Mouse (Mus musculus) bone marrow macrophage, adult 2 months (primary cell): Measurements from ENCODE around the gene Mtor.

ENCODE experiments used
- CTCF ChIP-seq: IDR thresholded peaks from 2 replicates; pipeline ENCODE4 v1.5.1; 2012; ENCODE audit warnings: low read depth, mild to moderate bottlenecking, low read length, moderate library complexity
- POLR2A ChIP-seq: IDR thresholded peaks from 2 replicates; pipeline ENCODE4 v1.6.1; 2012; ENCODE audit warnings: mild to moderate bottlenecking, low read depth, low read length, borderline replicate concordance

DNA sequence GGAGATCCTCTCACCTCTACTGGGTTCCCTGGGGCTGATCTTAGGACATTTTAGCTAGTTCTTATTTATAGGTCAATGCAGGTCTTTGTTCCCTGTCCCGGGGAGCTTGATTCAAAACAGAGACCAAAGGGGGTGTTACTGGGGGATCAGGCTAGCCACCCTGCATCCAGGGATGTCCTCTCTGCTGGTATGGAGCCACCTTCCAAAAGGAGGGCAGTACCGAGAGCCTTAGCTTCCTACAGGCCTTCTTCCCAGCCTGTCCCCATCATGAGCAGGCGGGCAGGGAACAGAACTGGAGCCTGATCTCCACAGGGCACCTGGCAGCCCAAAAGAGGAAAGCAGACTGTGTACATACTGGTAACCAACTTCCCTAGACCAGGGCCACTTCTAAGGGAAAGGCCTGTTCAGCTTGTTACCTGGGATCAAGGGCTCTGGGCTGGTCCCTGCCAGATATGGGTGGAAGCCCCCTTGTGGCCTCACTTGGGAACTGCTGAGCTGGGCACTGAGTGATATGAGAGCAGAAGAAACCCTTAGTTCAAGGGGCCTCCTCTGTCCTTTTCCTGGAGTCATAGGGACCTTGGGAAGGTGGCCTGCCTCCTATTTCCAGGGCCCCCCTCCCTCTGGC lies 156.2 kb downstream of the Mtor start:
- TF ChIP-seq POLR2A (no peak), CTCF (peak; percentile 30; the same call in 1 of the 2 replicates)
